Mouse (Mus musculus) MEL (cell line): ENCODE results near the gene Phf21a. TPM values are rescaled to one million over a fixed set of nuclear protein-coding genes. Genes with fewer than 3 reads are reported as not detected.

Experiments
- DNase-seq: peaks from one replicate; pipeline ENCODE4 v3.0.0; 2011; ENCODE audit warnings: low read depth, low spot score
- H3K27ac ChIP-seq: 2 replicates; pipeline ENCODE4 v1.5.1; 2012; ENCODE audit warnings: low read depth, mild to moderate bottlenecking, control low read depth, low read length, moderate library complexity; ENCODE audit not compliant: control insufficient read depth
- H3K27me3 ChIP-seq, 2 experiments: fragments of 150-350 bp in 1 of 2; sonication (generic) in 1 of 2; 2 replicates each; pipeline ENCODE4 v1.6.1; 2012; ENCODE audit warnings: low read length in 2 of 2, mild to moderate bottlenecking in 2 of 2, improper control_type of control experiment in 1 of 2, moderate library complexity in 1 of 2; ENCODE audit not compliant: insufficient read depth in 2 of 2, control insufficient read depth in 1 of 2
- H3K36me3 ChIP-seq, 2 experiments: 2 replicates each; pipeline ENCODE4 v1.6.1; 2012 to 2014; ENCODE audit warnings: low read length in 2 of 2, improper control_type of control experiment in 1 of 2, inconsistent platforms in 1 of 2, mild to moderate bottlenecking in 1 of 2; ENCODE audit not compliant: insufficient read depth in 2 of 2, control insufficient read depth in 1 of 2
- H3K4me1 ChIP-seq, 2 experiments: fragments of 150-350 bp in 1 of 2; sonication (generic) in 1 of 2; 2 replicates each; pipeline ENCODE4 v1.6.1; 2012; ENCODE audit warnings: low read length in 2 of 2, improper control_type of control experiment in 1 of 2, mild to moderate bottlenecking in 1 of 2; ENCODE audit not compliant: insufficient read depth in 2 of 2, control insufficient read depth in 1 of 2
- H3K4me3 ChIP-seq, 2 experiments: fragments of 150-350 bp in 1 of 2; sonication (generic) in 1 of 2; 2 replicates each; pipeline ENCODE4 v1.5.1; 2012; ENCODE audit warnings: low read depth in 2 of 2, low read length in 2 of 2, mild to moderate bottlenecking in 2 of 2, moderate library complexity in 2 of 2, control low read depth in 1 of 2, improper control_type of control experiment in 1 of 2; ENCODE audit not compliant: control insufficient read depth in 1 of 2, insufficient read depth in 1 of 2
- H3K79me2 ChIP-seq: 2 replicates; pipeline ENCODE4 v1.6.1; 2012; ENCODE audit warnings: mild to moderate bottlenecking, low read length, moderate library complexity; ENCODE audit not compliant: control insufficient read depth, poor library complexity, insufficient read depth
- H3K9ac ChIP-seq: 2 replicates; pipeline ENCODE4 v1.6.1; 2012; ENCODE audit warnings: low read depth, mild to moderate bottlenecking, control low read depth, low read length, moderate library complexity; ENCODE audit not compliant: control insufficient read depth, poor library complexity, severe bottlenecking
- H3K9me3 ChIP-seq: fragments of 150-350 bp; sonication (generic); replicated peaks from 2 replicates; pipeline ENCODE4 v1.6.1; 2012; ENCODE audit warnings: mild to moderate bottlenecking, low read length, improper control_type of control experiment, moderate library complexity; ENCODE audit not compliant: insufficient read depth
- CHD1 ChIP-seq: IDR thresholded peaks from 2 replicates; pipeline ENCODE4 v1.6.1; 2012; ENCODE audit warnings: low read depth, mild to moderate bottlenecking, inconsistent platforms, low read length, improper control_type of control experiment
- E2F4 ChIP-seq: IDR thresholded peaks from 2 replicates; pipeline ENCODE4 v1.6.1; 2011; ENCODE audit warnings: low read depth, low read length, improper control_type of control experiment, borderline replicate concordance
- EP300 ChIP-seq, 2 experiments: IDR thresholded peaks; 2 replicates each; pipeline ENCODE4 v1.6.1; 2011; ENCODE audit warnings: improper control_type of control experiment in 2 of 2, low read length in 2 of 2, low read depth in 1 of 2, mild to moderate bottlenecking in 1 of 2
- GABPA ChIP-seq: IDR thresholded peaks from 2 replicates; pipeline ENCODE4 v1.6.1; 2012; ENCODE audit warnings: low read depth, mild to moderate bottlenecking, inconsistent platforms, low read length, improper control_type of control experiment, moderate library complexity
- GATA1 ChIP-seq: IDR thresholded peaks from 2 replicates; pipeline ENCODE4 v1.6.1; 2011; ENCODE audit warnings: low read depth, low read length, improper control_type of control experiment
- HCFC1 ChIP-seq: IDR thresholded peaks from 2 replicates; pipeline ENCODE4 v1.6.1; 2012; ENCODE audit warnings: low read depth, mild to moderate bottlenecking, inconsistent platforms, low read length, improper control_type of control experiment, moderate library complexity
- JUND ChIP-seq: IDR thresholded peaks from 2 replicates; pipeline ENCODE4 v1.6.1; 2011; ENCODE audit warnings: low read depth, mild to moderate bottlenecking, improper control_type of control experiment, low read length
- KAT2A ChIP-seq: conservative IDR thresholded peaks from 2 replicates; pipeline ENCODE4 v1.6.1; 2012; ENCODE audit warnings: low read depth, low read length, improper control_type of control experiment, inconsistent platforms
- MAZ ChIP-seq: IDR thresholded peaks from 2 replicates; pipeline ENCODE4 v1.6.1; 2012; ENCODE audit warnings: low read depth, mild to moderate bottlenecking, inconsistent platforms, low read length, improper control_type of control experiment
- MEF2A ChIP-seq: IDR thresholded peaks from 2 replicates; pipeline ENCODE4 v1.6.1; 2014; ENCODE audit warnings: low read depth, mild to moderate bottlenecking, inconsistent platforms, low read length, improper control_type of control experiment; ENCODE audit not compliant: poor library complexity, insufficient replicate concordance, severe bottlenecking; ENCODE audit errors: extremely low read depth
- MYB ChIP-seq: IDR thresholded peaks from 2 replicates; pipeline ENCODE4 v1.6.1; 2011; ENCODE audit warnings: mild to moderate bottlenecking, low read depth, low read length, improper control_type of control experiment
- POLR2AphosphoS5 ChIP-seq: IDR thresholded peaks from 2 replicates; pipeline ENCODE4 v1.6.1; 2012; ENCODE audit warnings: low read depth, borderline replicate concordance, mild to moderate bottlenecking, inconsistent platforms, low read length, moderate library complexity, mixed read lengths
- RAD21 ChIP-seq: IDR thresholded peaks from 2 replicates; pipeline ENCODE4 v1.6.1; 2011; ENCODE audit warnings: mild to moderate bottlenecking, low read depth, low read length, improper control_type of control experiment
- RCOR1 ChIP-seq: IDR thresholded peaks from 2 replicates; pipeline ENCODE4 v1.6.1; 2012; ENCODE audit warnings: low read depth, mild to moderate bottlenecking, inconsistent platforms, low read length, improper control_type of control experiment
- SIN3A ChIP-seq: IDR thresholded peaks from 2 replicates; pipeline ENCODE4 v1.6.1; 2012; ENCODE audit warnings: low read length, improper control_type of control experiment, inconsistent platforms
- SMC3 ChIP-seq: IDR thresholded peaks from 2 replicates; pipeline ENCODE4 v1.6.1; 2011; ENCODE audit warnings: low read depth, low read length, improper control_type of control experiment
- TAL1 ChIP-seq: IDR thresholded peaks from 2 replicates; pipeline ENCODE4 v1.6.1; 2012; ENCODE audit warnings: mild to moderate bottlenecking, inconsistent platforms, low read length, moderate library complexity, mixed read lengths
- TBP ChIP-seq: IDR thresholded peaks from 2 replicates; pipeline ENCODE4 v1.8.0; 2011; ENCODE audit warnings: low read depth, low read length, improper control_type of control experiment
- TCF12 ChIP-seq: IDR thresholded peaks from 2 replicates; pipeline ENCODE4 v1.6.1; 2014; ENCODE audit warnings: low read depth, mild to moderate bottlenecking, inconsistent platforms, low read length, improper control_type of control experiment, moderate library complexity
- UBTF ChIP-seq: IDR thresholded peaks from 2 replicates; pipeline ENCODE4 v1.6.1; 2012; ENCODE audit warnings: low read depth, mild to moderate bottlenecking, inconsistent platforms, low read length, improper control_type of control experiment, moderate library complexity, borderline replicate concordance; ENCODE audit not compliant: insufficient read depth
- USF2 ChIP-seq, 2 experiments: IDR thresholded peaks; 2 replicates each; pipeline ENCODE4 v1.6.1; 2011 to 2012; ENCODE audit warnings: improper control_type of control experiment in 2 of 2, low read length in 2 of 2, borderline replicate concordance in 1 of 2, inconsistent platforms in 1 of 2, low read depth in 1 of 2, mild to moderate bottlenecking in 1 of 2; ENCODE audit not compliant: insufficient read depth in 1 of 2
- ZC3H11A ChIP-seq: IDR thresholded peaks from 2 replicates; pipeline ENCODE4 v1.6.1; 2012; ENCODE audit warnings: low read depth, mild to moderate bottlenecking, inconsistent platforms, low read length, improper control_type of control experiment
- ZKSCAN1 ChIP-seq: IDR thresholded peaks from 2 replicates; pipeline ENCODE4 v1.6.1; 2012; ENCODE audit warnings: low read depth, mild to moderate bottlenecking, inconsistent platforms, low read length, improper control_type of control experiment, moderate library complexity
- ZMIZ1 ChIP-seq: IDR thresholded peaks from 2 replicates; pipeline ENCODE4 v1.6.1; 2012; ENCODE audit warnings: low read depth, mild to moderate bottlenecking, inconsistent platforms, low read length, improper control_type of control experiment, moderate library complexity
- ZNF384 ChIP-seq: IDR thresholded peaks from 2 replicates; pipeline ENCODE4 v1.6.1; 2012; ENCODE audit warnings: low read depth, mild to moderate bottlenecking, inconsistent platforms, low read length, improper control_type of control experiment
- polyA plus RNA-seq, 2 experiments: library from polyadenylated mRNA; stranded (reverse) in 1 of 2; unstranded in 1 of 2; fragments of >175 nt in 1 of 2; fragments of >200 nt in 1 of 2; gene quantifications; 2 replicates each; pipeline versions ENCODE4 v1.2.1 to v1.2.4; 2012; ENCODE audit warnings: low replicate concordance in 2 of 2, low read depth in 1 of 2; ENCODE audit not compliant: insufficient read length in 2 of 2, insufficient read depth in 1 of 2, missing spikeins in 1 of 2
- total RNA-seq: library from RNA; depleted of rRNA; stranded (reverse); fragments of 300-350 nt; gene quantifications from 2 replicates; pipeline ENCODE4 v1.2.3, GENCODE M21; 2012

The Phf21a gene
- total and polyA plus RNA-seq, 3 experiments = 4.7 to 245 (median 15.6) TPM

- no peaks in the 10 kb centered on the region for H3K36me3 ChIP-seq
- H3K9ac ChIP-seq = no peak overlapping the region
- H3K4me1 ChIP-seq = peaks cover 0 to 6% of the 10 kb centered on the region in 2 experiments; a peak in 2 of 4 replicates
- H3K27me3 ChIP-seq = peaks cover 3 to 5% of the 10 kb centered on the region in 2 experiments; a peak in 3 of 4 replicates
- no peaks in the 10 kb centered on the region for H3K79me2 ChIP-seq
- TF ChIP-seq USF2 (IDR thresholded peaks at IDR 0.05; ENCODE audit: borderline replicate concordance in 1 of 2, insufficient read depth in 1 of 2, low read depth in 1 of 2, low read length in 2 of 2) (no peak), SMC3 (no peak), KAT2A (no peak)
- TF ChIP-seq, all 39 proteins: peak for 0
- no peak for DNase-seq
- no peaks in the 10 kb centered on the region for H3K9me3 ChIP-seq
- no peak overlapping the region for H3K4me3 ChIP-seq
- H3K27ac ChIP-seq = no peak overlapping the region
Measured at GRCm38 (mm10) chr2:92130071-92130470, 37.2 kb downstream of the Phf21a start.

GRCm38 (mm10) chr2:92138736-92139135 lies 45.8 kb downstream of the Phf21a start:
- Histone ChIP-seq H3K9ac (no peak overlapping the region), H3K27me3 (peaks cover 1 to 9% of the 10 kb centered on the region in 2 experiments), H3K36me3 (no peaks in the 10 kb centered on the region), H3K27ac (no peak overlapping the region), H3K79me2 (no peaks in the 10 kb centered on the region), H3K4me1 (no peaks in the 10 kb centered on the region), H3K4me3 (no peak overlapping the region), H3K9me3 (no peaks in the 10 kb centered on the region)
- no peak for DNase-seq
- TF ChIP-seq ZMIZ1 (no peak), HCFC1 (no peak), RCOR1 (no peak), POLR2AphosphoS5 (no peak), UBTF (no peak), ZC3H11A (no peak), TCF12 (no peak), EP300 (IDR thresholded peaks at IDR 0.05; ENCODE audit: low read depth in 1 of 2, low read length in 2 of 2) (no peak), CHD1 (no peak), MAZ (no peak), ZNF384 (no peak)

GRCm38 (mm10) chr2:92139365-92139764 lies 46.4 kb downstream of the Phf21a start:
- Histone ChIP-seq H3K79me2 (no peaks in the 10 kb centered on the region), H3K4me1 (no peaks in the 10 kb centered on the region), H3K9me3 (no peaks in the 10 kb centered on the region), H3K9ac (no peak overlapping the region), H3K36me3 (no peaks in the 10 kb centered on the region), H3K27ac (no peak overlapping the region), H3K27me3 (peaks cover 4 to 6% of the 10 kb centered on the region in 2 experiments), H3K4me3 (no peak overlapping the region)
- TF ChIP-seq E2F4 = no peak
- TF ChIP-seq MYB = no peak
- no peak for TF ChIP-seq TAL1
- TF ChIP-seq ZKSCAN1 = no peak
- no peak for TF ChIP-seq CHD1
- TF ChIP-seq JUND = no peak
- TF ChIP-seq TBP = no peak
- TF ChIP-seq RCOR1 = no peak
- TF ChIP-seq SIN3A = no peak
- TF ChIP-seq GATA1 = no peak
- no peak for TF ChIP-seq MEF2A
- no peak for TF ChIP-seq RAD21
- no peak for TF ChIP-seq HCFC1
- no peak for TF ChIP-seq ZNF384
- TF ChIP-seq GABPA = no peak
- TF ChIP-seq UBTF = no peak
- DNase-seq = no peak
